Comparison of ENCODE assay signal across 9 mouse cellular contexts in the genomic region with DNA sequence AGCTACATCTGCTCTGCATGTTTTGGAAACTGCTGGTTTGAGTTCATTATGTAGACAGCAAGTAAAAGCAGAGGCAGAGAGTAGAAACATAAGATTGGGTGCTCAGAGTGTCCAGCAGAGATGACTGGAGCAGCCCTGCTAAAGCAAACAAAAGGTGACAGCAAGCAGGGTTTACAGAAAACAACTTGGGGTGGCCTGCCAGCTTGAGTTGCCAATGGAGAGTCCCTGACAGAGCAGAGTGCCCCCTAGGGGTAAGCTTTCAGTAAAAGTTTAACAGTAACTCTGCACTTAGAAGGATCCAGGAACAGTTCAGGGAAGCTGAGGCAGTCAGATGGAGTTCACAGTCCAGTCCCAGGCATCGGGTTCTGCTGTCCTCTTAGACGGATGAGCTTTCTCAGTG. TPM values are rescaled to one million over a fixed set of nuclear protein-coding genes. Genes with fewer than 3 reads are reported as not detected.
A peak's percentile ranks its signal among the peaks of the same experiment; 100 is the strongest.
DNase-seq lines count a peak whose midpoint lies in the region; ATAC-seq and TF ChIP-seq lines count a peak whose summit lies in the region.
"Had no signal": no experiment of that assay in that cellular context is flagged by ENCODE, and none has a peak within 500 bp of the region (broad histone marks: within the 10 kb centered on the region; RNA-seq: fewer than 3 reads in every experiment).

No protein-coding gene starts in this region.

- H3K36me3 ChIP-seq in E14TG2a.4 (ENCODE audit: insufficient read depth, low read length) = no peaks in the 10 kb centered on the region
- H3K36me3 ChIP-seq: hindbrain, embryonic 10.5 days had no signal

- peak; percentile 35 for ATAC-seq in inflammation-experienced regulatory T-cells, adult 6 months

- H3K27me3 ChIP-seq in E14TG2a.4 (ENCODE audit: insufficient read depth, low read length) = no peaks in the 10 kb centered on the region

- H3K4me3 ChIP-seq in E14TG2a.4 (replicated peaks; ENCODE audit: low read length) = no peak overlapping the region
- H3K4me3 ChIP-seq: hindbrain, embryonic 10.5 days had no signal

- TF ChIP-seq CTCF in E14TG2a.4 (conservative IDR thresholded peaks at IDR 0.05; ENCODE audit: low read length) = peak; percentile 32; the same call in 1 of the 2 replicates

- intact Hi-C loops in left cerebral cortex, postnatal 4 days (cut with DNase I) = no loop called here
- intact Hi-C loops in left cerebral cortex, postnatal 36 days (cut with DNase I) = no loop called here
- intact Hi-C loops in gastrocnemius, postnatal 14 days (cut with DNase I; ENCODE audit: low total_unique reads) = no loop called here

- H3K9me3 ChIP-seq in E14TG2a.4 (ENCODE audit: low read length) = no peaks in the 10 kb centered on the region
- H3K9me3 ChIP-seq: hindbrain, embryonic 10.5 days had no signal

- DNase-seq in cerebellum, postnatal 25 days = peak; percentile 11 to 51
- DNase-seq in cerebellum, adult 11 months = no peak
- DNase-seq in left cerebral cortex, postnatal 4 days = peak; percentile 11
- DNase-seq in left cerebral cortex, postnatal 36 days (ENCODE audit: low spot score in 2 of 2) = no peak
- DNase-seq in gastrocnemius, postnatal 14 days = no peak
- no peak for DNase-seq in adrenal gland, adult 8-10 months

- H3K4me1 ChIP-seq in E14TG2a.4 (replicated peaks; ENCODE audit: low read depth, low read length) = peaks cover 28% of the 10 kb centered on the region

RNA-seq across cellular contexts. Expression of a gene that starts 7.9 kb away (rescaled TPM):
- 100 to 1,000 TPM; 200 to 204 TPM for total RNA-seq in left cerebral cortex, postnatal 4 days (2021)
- total RNA-seq in left cerebral cortex, postnatal 36 days (2021) = 100 to 1,000 TPM; 143 to 152 TPM
- 100 to 1,000 TPM; 339 to 508 (median 369) TPM for polyA plus RNA-seq in inflammation-experienced regulatory T-cells, adult 6 months (2017; shearing (Covaris generic))
- total RNA-seq in gastrocnemius, postnatal 14 days (2021) = 10 to 100 TPM; 73.7 to 98.4 TPM
- total RNA-seq in adrenal gland, adult 8-10 months (2022) = 100 to 1,000 TPM; 119 to 140 (median 124) TPM

Comparison
In these comparisons a context has a peak if more than half of its experiments do, and no peak if none do; other contexts are left out.
1. DNase-seq: peak in cerebellum, postnatal 25 days (2 of 2) and left cerebral cortex, postnatal 4 days (single experiment); none in cerebellum, adult 11 months (single experiment), left cerebral cortex, postnatal 36 days (0 of 2), gastrocnemius, postnatal 14 days (single experiment) and adrenal gland, adult 8-10 months (single experiment).